Mouse (Mus musculus) monocyte, adult 2 months (primary cell): ENCODE results near the gene Ajap1.

ENCODE experiments used
- DNase-seq, 2 experiments: peaks; one replicate each; pipeline ENCODE4 v3.0.0; 2022; ENCODE audit warnings: low spot score in 2 of 2, low read depth in 1 of 2

Gene Ajap1

GRCm38 (mm10) chr4:153357539-153358242, 124.9 kb downstream of the Ajap1 start:
- DNase-seq, result no peak

- DNase-seq, result no peak
Observed at GRCm38 (mm10) chr4:153356236-153356635, 126.4 kb downstream of the Ajap1 start.

- DNase-seq, result no peak
Observed at GRCm38 (mm10) chr4:153344999-153345398, 137.6 kb downstream of the Ajap1 start.

- no peak for DNase-seq
Observed at GRCm38 (mm10) chr4:153340887-153341286, 141.7 kb downstream of the Ajap1 start.

GRCm38 (mm10) chr4:153335301-153335799, 147.3 kb downstream of the Ajap1 start:
- no peak for DNase-seq

GRCm38 (mm10) chr4:153327809-153328208, 154.8 kb downstream of the Ajap1 start:
- no peak for DNase-seq
